Mouse (Mus musculus): ENCODE results near the gene Pacsin1. TPM values are rescaled to one million over a fixed set of nuclear protein-coding genes. Genes with fewer than 3 reads are reported as not detected.

Pacsin1 gene
- polyA plus RNA-seq, 1 experiment from 2014 or later = 2.7 TPM

- 2% methylated on average over 23 of the region's 23 CpGs for WGBS
- no peak for ATAC-seq
- Histone ChIP-seq H3K9ac (ENCODE audit: low read depth, low read length) (peak overlapping the region; percentile 99), H3K4me2 (ENCODE audit: low read depth, low read length) (peak overlapping the region; percentile 73), H3K9me3 (ENCODE audit: control insufficient read depth, low read length) (0 out of 2 replicates have a peak, but pooled peaks cover 2% of the 10 kb centered on the region), H3K27me3 (replicated peaks; ENCODE audit: control insufficient read depth, insufficient read depth, low read length) (no peaks in the 10 kb centered on the region), H3K4me3 (ENCODE audit: low read length) (peak overlapping the region; percentile 95), H3K27ac (ENCODE audit: low read length) (peak overlapping the region; percentile 91), H3K36me3 (ENCODE audit: control insufficient read depth, insufficient read depth, low read length) (no peaks in the 10 kb centered on the region; the same call in none of the 2 replicates), H3K4me1 (ENCODE audit: control insufficient read depth, insufficient read depth, low read length) (peaks cover 25% of the 10 kb centered on the region)
Observed at GRCm38 (mm10) chr17:27621705-27622531, 33.4 kb upstream of the Pacsin1 start.

- Histone ChIP-seq H3K9ac (ENCODE audit: low read depth, low read length) (peak overlapping the region; percentile 99), H3K4me3 (ENCODE audit: low read length) (peak overlapping the region; percentile 95), H3K27ac (ENCODE audit: low read length) (peak overlapping the region; percentile 91), H3K27me3 (replicated peaks; ENCODE audit: control insufficient read depth, insufficient read depth, low read length) (no peaks in the 10 kb centered on the region), H3K4me1 (ENCODE audit: control insufficient read depth, insufficient read depth, low read length) (peaks cover 25% of the 10 kb centered on the region), H3K9me3 (ENCODE audit: control insufficient read depth, low read length) (0 out of 2 replicates have a peak, but pooled peaks cover under 1% of the 10 kb centered on the region), H3K4me2 (ENCODE audit: low read depth, low read length) (peak overlapping the region; percentile 73), H3K36me3 (ENCODE audit: control insufficient read depth, insufficient read depth, low read length) (no peaks in the 10 kb centered on the region; the same call in none of the 2 replicates)
- ATAC-seq = peak; percentile 60
- WGBS = under 1% methylated on average over 61 of the region's 80 CpGs
Observed at GRCm38 (mm10) chr17:27622611-27623359, 32.5 kb upstream of the Pacsin1 start.

- 6% methylated on average over 85 of the region's 91 CpGs for WGBS
- peak; percentile 93 for ATAC-seq
Observed at GRCm38 (mm10) chr17:27623360-27624326, 31.7 kb upstream of the Pacsin1 start, which contains the start of gene Nudt3. Gene Nudt3 (minus strand): TSS chr17:27623495.

GRCm38 (mm10) chr17:27625455-27626251 is 29.7 kb upstream of the Pacsin1 start:
- H3K9me3 ChIP-seq (ENCODE audit: control insufficient read depth, low read length) = no peaks in the 10 kb centered on the region
- H3K27ac ChIP-seq (ENCODE audit: low read length) = no peak overlapping the region
- no peak overlapping the region for H3K4me2 ChIP-seq (ENCODE audit: low read depth, low read length)
- H3K27me3 ChIP-seq (replicated peaks; ENCODE audit: control insufficient read depth, insufficient read depth, low read length) = no peaks in the 10 kb centered on the region
- H3K36me3 ChIP-seq (ENCODE audit: control insufficient read depth, insufficient read depth, low read length) = peaks cover 3% of the 10 kb centered on the region; the same call in 1 of the 2 replicates
- no peak overlapping the region for H3K4me3 ChIP-seq (ENCODE audit: low read length)
- H3K9ac ChIP-seq (ENCODE audit: low read depth, low read length) = no peak overlapping the region
- no peak for ATAC-seq
- peaks cover 20% of the 10 kb centered on the region for H3K4me1 ChIP-seq (ENCODE audit: control insufficient read depth, insufficient read depth, low read length)
- WGBS = 37% methylated on average over 7 of the region's 7 CpGs

More at GRCm38 (mm10) chr17:27623360-27624326, 31.7 kb upstream of the Pacsin1 start, which contains the start of gene Nudt3:
- H3K4me3 ChIP-seq (ENCODE audit: low read length) = peak within 1 kb of the TSS; percentile 95
- H3K9ac ChIP-seq (ENCODE audit: low read depth, low read length) = peak within 1 kb of the TSS; percentile 99
- no peaks in the 10 kb centered on the region for H3K27me3 ChIP-seq (replicated peaks; ENCODE audit: control insufficient read depth, insufficient read depth, low read length)
- H3K4me2 ChIP-seq (ENCODE audit: low read depth, low read length) = peak within 1 kb of the TSS; percentile 73
- peak within 1 kb of the TSS; percentile 91 for H3K27ac ChIP-seq (ENCODE audit: low read length)
- H3K36me3 ChIP-seq (ENCODE audit: control insufficient read depth, insufficient read depth, low read length) = no peaks in the 10 kb centered on the region; the same call in 1 of the 2 replicates
- peaks cover 25% of the 10 kb centered on the region for H3K4me1 ChIP-seq (ENCODE audit: control insufficient read depth, insufficient read depth, low read length)
- no peaks in the 10 kb centered on the region for H3K9me3 ChIP-seq (ENCODE audit: control insufficient read depth, low read length)

- no peak overlapping the region for H3K9ac ChIP-seq (ENCODE audit: low read depth, low read length)
- H3K4me3 ChIP-seq (ENCODE audit: low read length) = no peak overlapping the region
- no peak overlapping the region for H3K4me2 ChIP-seq (ENCODE audit: low read depth, low read length)
- no peaks in the 10 kb centered on the region for H3K27me3 ChIP-seq (replicated peaks; ENCODE audit: control insufficient read depth, insufficient read depth, low read length)
- no peaks in the 10 kb centered on the region for H3K9me3 ChIP-seq (ENCODE audit: control insufficient read depth, low read length)
- peaks cover 13% of the 10 kb centered on the region for H3K4me1 ChIP-seq (ENCODE audit: control insufficient read depth, insufficient read depth, low read length)
- 33% methylated on average over 5 of the region's 5 CpGs for WGBS
- no peak for ATAC-seq
- H3K36me3 ChIP-seq (ENCODE audit: control insufficient read depth, insufficient read depth, low read length) = peaks cover 10% of the 10 kb centered on the region
- H3K27ac ChIP-seq (ENCODE audit: low read length) = no peak overlapping the region
Observed at GRCm38 (mm10) chr17:27626681-27627080, 28.6 kb upstream of the Pacsin1 start.

- H3K27ac ChIP-seq (ENCODE audit: low read length) = no peak overlapping the region
- H3K36me3 ChIP-seq (ENCODE audit: control insufficient read depth, insufficient read depth, low read length) = peaks cover 12% of the 10 kb centered on the region
- H3K4me1 ChIP-seq (ENCODE audit: control insufficient read depth, insufficient read depth, low read length) = peaks cover 10% of the 10 kb centered on the region
- H3K9ac ChIP-seq (ENCODE audit: low read depth, low read length) = no peak overlapping the region
- no peak overlapping the region for H3K4me2 ChIP-seq (ENCODE audit: low read depth, low read length)
- H3K27me3 ChIP-seq (replicated peaks; ENCODE audit: control insufficient read depth, insufficient read depth, low read length) = no peaks in the 10 kb centered on the region
- WGBS = 49% methylated on average over 5 of the region's 5 CpGs
- no peaks in the 10 kb centered on the region for H3K9me3 ChIP-seq (ENCODE audit: control insufficient read depth, low read length)
- no peak overlapping the region for H3K4me3 ChIP-seq (ENCODE audit: low read length)
- ATAC-seq = no peak
Observed at GRCm38 (mm10) chr17:27627451-27627850, 27.9 kb upstream of the Pacsin1 start.

- Histone ChIP-seq H3K4me3 (ENCODE audit: low read length) (no peak overlapping the region), H3K27me3 (replicated peaks; ENCODE audit: control insufficient read depth, insufficient read depth, low read length) (no peaks in the 10 kb centered on the region), H3K9ac (ENCODE audit: low read depth, low read length) (no peak overlapping the region), H3K27ac (ENCODE audit: low read length) (no peak overlapping the region), H3K9me3 (ENCODE audit: control insufficient read depth, low read length) (no peaks in the 10 kb centered on the region), H3K4me2 (ENCODE audit: low read depth, low read length) (no peak overlapping the region), H3K36me3 (ENCODE audit: control insufficient read depth, insufficient read depth, low read length) (peaks cover 15% of the 10 kb centered on the region), H3K4me1 (ENCODE audit: control insufficient read depth, insufficient read depth, low read length) (peaks cover 18% of the 10 kb centered on the region)
- 86% methylated on average over 8 of the region's 8 CpGs for WGBS
- ATAC-seq = no peak
Observed at GRCm38 (mm10) chr17:27628376-27628775, 26.9 kb upstream of the Pacsin1 start.
